Mouse (Mus musculus): Measurements from ENCODE around the gene Olfr282.

- TF ChIP-seq CTCF (IDR thresholded peaks at IDR 0.05; ENCODE audit: extremely low read depth, insufficient read length, insufficient replicate concordance, low read depth, low read length) (no peak), POLR2A (IDR thresholded peaks at IDR 0.05; ENCODE audit: low read depth, low read length) (no peak)
These were observed 5.8 kb upstream of the Olfr282 start for GRCm38 (mm10) chr15:98425188-98425587.

Measured in small intestine, adult 2 months (tissue).